Mouse (Mus musculus): Measurements from ENCODE around the gene Mtg2.

Mtg2 gene

GRCm38 (mm10) chr2:180105441-180106190 lies 35.2 kb downstream of the Mtg2 start:
- no peak for DNase-seq

- DNase-seq = no peak
Measured at GRCm38 (mm10) chr2:180107081-180107480, 36.7 kb downstream of the Mtg2 start.

GRCm38 (mm10) chr2:180108285-180108684 lies 37.9 kb downstream of the Mtg2 start:
- no peak for DNase-seq

GRCm38 (mm10) chr2:180113909-180114890 lies 43.8 kb downstream of the Mtg2 start:
- peak; percentile 90 for DNase-seq

- DNase-seq = peak; percentile 63
Measured at GRCm38 (mm10) chr2:180115279-180115678, 44.9 kb downstream of the Mtg2 start.

GRCm38 (mm10) chr2:180116081-180116493 lies 45.7 kb downstream of the Mtg2 start:
- DNase-seq = peak; percentile 65

- DNase-seq = no peak
Measured at GRCm38 (mm10) chr2:180116741-180117484, 46.5 kb downstream of the Mtg2 start.

- peak; percentile 71 for DNase-seq
Measured at GRCm38 (mm10) chr2:180117485-180118194, 47.3 kb downstream of the Mtg2 start.

GRCm38 (mm10) chr2:180118661-180119438 lies 48.5 kb downstream of the Mtg2 start, which contains the start of gene Osbpl2:
TSS of gene Osbpl2 (plus strand) at chr2:180119306.
- DNase-seq = peak; percentile 100

- no peak for DNase-seq
Measured at GRCm38 (mm10) chr2:180119439-180120291, 49.3 kb downstream of the Mtg2 start.

- DNase-seq = no peak
Measured at GRCm38 (mm10) chr2:180120292-180120761, 49.9 kb downstream of the Mtg2 start.

- no peak for DNase-seq
Measured at GRCm38 (mm10) chr2:180124192-180124591, 53.8 kb downstream of the Mtg2 start.

- DNase-seq = no peak
Measured at GRCm38 (mm10) chr2:180126195-180126594, 55.8 kb downstream of the Mtg2 start.

GRCm38 (mm10) chr2:180127675-180128074 lies 57.3 kb downstream of the Mtg2 start:
- DNase-seq = no peak

GRCm38 (mm10) chr2:180133231-180133630 lies 62.8 kb downstream of the Mtg2 start:
- DNase-seq = no peak

- DNase-seq = no peak
Measured at GRCm38 (mm10) chr2:180133911-180134310, 63.5 kb downstream of the Mtg2 start.

- DNase-seq = no peak
Measured at GRCm38 (mm10) chr2:180135414-180135813, 65.0 kb downstream of the Mtg2 start.

Measured in right cerebral cortex, adult 18-20 months (tissue).